Mouse (Mus musculus) hindbrain, postnatal 0 days (tissue): ENCODE results near the gene Lrch4. TPM values are rescaled to one million over a fixed set of nuclear protein-coding genes. Genes with fewer than 3 reads are reported as not detected.

Experiments
- ATAC-seq: fragments of 200-750 bp; cut with Nextera tagmentation; 2 replicates; pipeline ENCODE4 v1.8.0; 2017; ENCODE audit warnings: mild to moderate bottlenecking, moderate TSS enrichment, moderate library complexity
- DNase-seq: peaks from one replicate; pipeline ENCODE4 v3.0.0-alpha.2; 2015; ENCODE audit warnings: low spot score
- H3K27ac ChIP-seq: fragments of 300-500 bp; sonication (generic); 2 replicates; pipeline ENCODE4 v1.5.1; 2014; ENCODE audit warnings: mild to moderate bottlenecking
- H3K27me3 ChIP-seq: fragments of 300-500 bp; sonication (generic); 2 replicates; pipeline ENCODE4 v1.6.1; 2014; ENCODE audit warnings: low read length, mixed read lengths; ENCODE audit not compliant: insufficient read depth
- H3K36me3 ChIP-seq: fragments of 300-500 bp; sonication (generic); 2 replicates; pipeline ENCODE4 v1.6.1; 2014; ENCODE audit warnings: low read length, mixed read lengths; ENCODE audit not compliant: insufficient read depth
- H3K4me1 ChIP-seq: fragments of 300-500 bp; sonication (generic); 2 replicates; pipeline ENCODE4 v1.6.1; 2014; ENCODE audit warnings: antibody characterized with exemption, low read length, mixed read lengths; ENCODE audit not compliant: insufficient read depth
- H3K4me2 ChIP-seq: fragments of 300-500 bp; sonication (generic); 2 replicates; pipeline ENCODE4 v1.6.1; 2014; ENCODE audit warnings: low read depth, mild to moderate bottlenecking, low read length, moderate library complexity, mixed read lengths
- H3K4me3 ChIP-seq: fragments of 300-500 bp; sonication (generic); 2 replicates; pipeline ENCODE4 v1.5.1; 2014; ENCODE audit warnings: low read length
- H3K9ac ChIP-seq: fragments of 300-500 bp; sonication (generic); replicated peaks from 2 replicates; pipeline ENCODE4 v1.6.1; 2014; ENCODE audit warnings: mild to moderate bottlenecking, low read length, moderate library complexity, mixed read lengths
- H3K9me3 ChIP-seq: fragments of 300-500 bp; sonication (generic); 2 replicates; pipeline ENCODE4 v1.6.1; 2016; ENCODE audit warnings: low read length, mixed read lengths
- CTCF ChIP-seq: IDR thresholded peaks from 2 replicates; pipeline ENCODE4 v1.5.1; 2016; ENCODE audit warnings: antibody characterized with exemption, control low read depth, low read depth
- WGBS: fragments of 180-500 bp; shearing (Covaris S2); extraction: QIAGEN DNeasy Blood & Tissue Kit; methylation state at CpG from one replicate; pipeline ENCODE4 v1.1.7; 2014; 5-methylcytosine and 5-hydroxymethylcytosine counted together
- polyA plus RNA-seq: library from polyadenylated mRNA; unstranded; fragments of >200 nt; fragmentation: Nextera tagmentation; extraction: Ambion mirVana; gene quantifications from 2 replicates; pipeline ENCODE4 v1.2.1, GENCODE M21; 2015
- total RNA-seq: library from RNA; depleted of rRNA; stranded (reverse); fragments of >200 nt; gene quantifications from 2 replicates; pipeline ENCODE4 v1.2.3, GENCODE M21; 2014; rRNA removed

Gene Lrch4
- total and polyA plus RNA-seq, 2 experiments from 2014 or later, result 9.6 to 12.3 TPM

DNA sequence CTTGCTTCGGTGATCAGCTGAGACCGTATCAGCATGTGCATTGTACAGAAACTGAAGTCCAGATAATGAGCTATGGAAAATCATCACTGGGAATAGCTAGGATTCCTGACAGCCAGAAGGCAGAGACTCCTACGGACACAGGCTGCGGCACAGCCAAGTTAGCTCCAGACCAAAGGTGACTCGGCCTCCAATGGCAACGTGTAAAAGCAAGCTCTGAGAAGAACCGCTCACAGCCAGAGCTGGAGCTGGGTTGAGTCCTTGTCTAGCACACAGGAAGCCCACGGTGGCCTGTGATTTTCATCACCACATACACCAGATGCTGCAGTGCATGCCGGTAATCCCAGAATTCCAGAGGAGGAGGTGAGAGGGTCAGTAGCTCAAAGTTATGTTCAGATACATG lies 61.6 kb downstream of the Lrch4 start:
- no peak for TF ChIP-seq CTCF
- WGBS, result 62% methylated on average over 9 of the region's 9 CpGs
- no peak for ATAC-seq

More for the DNA sequence above, 61.6 kb downstream of the Lrch4 start:
- no peaks in the 10 kb centered on the region for H3K27me3 ChIP-seq
- H3K4me1 ChIP-seq, result no peaks in the 10 kb centered on the region
- no peak for DNase-seq
- no peak overlapping the region for H3K4me2 ChIP-seq
- no peak overlapping the region for H3K27ac ChIP-seq
- H3K36me3 ChIP-seq, result no peaks in the 10 kb centered on the region
- H3K4me3 ChIP-seq, result no peak overlapping the region
- no peaks in the 10 kb centered on the region for H3K9me3 ChIP-seq
- H3K9ac ChIP-seq, result no peak overlapping the region

Other genes with a start within 250 kb of the Lrch4 start
- gene Zan, start 152.1 kb upstream of the Lrch4 start, total RNA-seq, result 0.43 and 1.6 TPM in 2 replicates
- 0.15 and 0.25 TPM in 2 replicates for gene Zan, start 152.1 kb upstream of the Lrch4 start, polyA plus RNA-seq
- 62.1 and 83.5 TPM in 2 replicates for gene Pop7, start 126.6 kb upstream of the Lrch4 start, total RNA-seq
- 82.2 and 85.3 TPM in 2 replicates for gene Pop7, start 126.6 kb upstream of the Lrch4 start, polyA plus RNA-seq
- gene Gigyf1, start 110.6 kb upstream of the Lrch4 start, total RNA-seq, result 20.3 and 21.4 TPM in 2 replicates
- 15.1 and 16.2 TPM in 2 replicates for gene Gigyf1, start 110.6 kb upstream of the Lrch4 start, polyA plus RNA-seq
- not detected in 2 replicates for gene Epo, start 95.9 kb upstream of the Lrch4 start, total RNA-seq
- not detected in 2 replicates for gene Epo, start 95.9 kb upstream of the Lrch4 start, polyA plus RNA-seq
- gene Gnb2, start 95.6 kb upstream of the Lrch4 start, total RNA-seq, result 1,135 and 1,251 TPM in 2 replicates
- gene Gnb2, start 95.6 kb upstream of the Lrch4 start, polyA plus RNA-seq, result 570 and 592 TPM in 2 replicates
- gene Actl6b, start 75.6 kb upstream of the Lrch4 start, total RNA-seq, result 192 and 253 TPM in 2 replicates
- 204 and 207 TPM in 2 replicates for gene Actl6b, start 75.6 kb upstream of the Lrch4 start, polyA plus RNA-seq
- 11.1 and 24.2 TPM in 2 replicates for gene Tfr2, start 59.3 kb upstream of the Lrch4 start, total RNA-seq
- gene Tfr2, start 59.3 kb upstream of the Lrch4 start, polyA plus RNA-seq, result 13.5 and 13.7 TPM in 2 replicates
- 10.9 and 13.3 TPM in 2 replicates for gene Mospd3, start 28.1 kb upstream of the Lrch4 start, total RNA-seq
- 57.3 and 66.7 TPM in 2 replicates for gene Mospd3, start 28.1 kb upstream of the Lrch4 start, polyA plus RNA-seq
- 22.3 and 26.2 TPM in 2 replicates for gene Pcolce, start 15.3 kb upstream of the Lrch4 start, total RNA-seq
- 21.5 and 22.0 TPM in 2 replicates for gene Pcolce, start 15.3 kb upstream of the Lrch4 start, polyA plus RNA-seq
- gene Fbxo24, start 119 bp upstream of the Lrch4 start, total RNA-seq, result 0.25 and 0.26 TPM in 2 replicates
- gene Fbxo24, start 119 bp upstream of the Lrch4 start, polyA plus RNA-seq, result 0.18 TPM in 1 of 2 replicates, not detected in the other
- gene Gm20605, start 54 bp downstream of the Lrch4 start, total RNA-seq, result 3.4 and 4.1 TPM in 2 replicates
- gene Gm20605, start 54 bp downstream of the Lrch4 start, polyA plus RNA-seq, result 4.1 and 5.3 TPM in 2 replicates
- 0.97 and 5.2 TPM in 2 replicates for gene Sap25, start 12.2 kb downstream of the Lrch4 start, total RNA-seq
- gene Sap25, start 12.2 kb downstream of the Lrch4 start, polyA plus RNA-seq, result 2.9 and 3.7 TPM in 2 replicates
- gene Irs3, start 16.6 kb downstream of the Lrch4 start, total RNA-seq, result 0.40 and 1.4 TPM in 2 replicates
- 0.36 and 0.39 TPM in 2 replicates for gene Irs3, start 16.6 kb downstream of the Lrch4 start, polyA plus RNA-seq
- gene Agfg2, start 55.6 kb downstream of the Lrch4 start, total RNA-seq, result 18.7 and 27.0 TPM in 2 replicates
- 16.4 and 17.5 TPM in 2 replicates for gene Agfg2, start 55.6 kb downstream of the Lrch4 start, polyA plus RNA-seq
- 192 and 215 TPM in 2 replicates for gene Nyap1, start 112.5 kb downstream of the Lrch4 start, total RNA-seq
- 30.0 and 33.2 TPM in 2 replicates for gene Nyap1, start 112.5 kb downstream of the Lrch4 start, polyA plus RNA-seq
- gene Tsc22d4, start 116.6 kb downstream of the Lrch4 start, total RNA-seq, result 383 and 444 TPM in 2 replicates
- gene Tsc22d4, start 116.6 kb downstream of the Lrch4 start, polyA plus RNA-seq, result 251 and 270 TPM in 2 replicates
- gene Ppp1r35, start 149.7 kb downstream of the Lrch4 start, total RNA-seq, result 52.8 and 67.0 TPM in 2 replicates
- gene Ppp1r35, start 149.7 kb downstream of the Lrch4 start, polyA plus RNA-seq, result 35.5 and 37.1 TPM in 2 replicates
- gene Mepce, start 158.5 kb downstream of the Lrch4 start, total RNA-seq, result 40.3 and 49.2 TPM in 2 replicates
- 16.8 and 17.1 TPM in 2 replicates for gene Mepce, start 158.5 kb downstream of the Lrch4 start, polyA plus RNA-seq
- gene Zcwpw1, start 158.7 kb downstream of the Lrch4 start, total RNA-seq, result 3.8 and 4.9 TPM in 2 replicates
- gene Zcwpw1, start 158.7 kb downstream of the Lrch4 start, polyA plus RNA-seq, result 11.4 TPM in 2 replicates
- gene Pilra, start 207.2 kb downstream of the Lrch4 start, total RNA-seq, result 0.07 and 0.47 TPM in 2 replicates
- 0.43 and 0.46 TPM in 2 replicates for gene Pilra, start 207.2 kb downstream of the Lrch4 start, polyA plus RNA-seq
- not detected in 2 replicates for gene Pilrb1, start 229.0 kb downstream of the Lrch4 start, total RNA-seq
- gene Pilrb1, start 229.0 kb downstream of the Lrch4 start, polyA plus RNA-seq, result not detected in 2 replicates
- not detected in 2 replicates for gene Pilrb2, start 242.7 kb downstream of the Lrch4 start, total RNA-seq
- gene Pilrb2, start 242.7 kb downstream of the Lrch4 start, polyA plus RNA-seq, result not detected in 2 replicates